ENCODE assay signal across 13 mouse cellular contexts in the genomic region with DNA sequence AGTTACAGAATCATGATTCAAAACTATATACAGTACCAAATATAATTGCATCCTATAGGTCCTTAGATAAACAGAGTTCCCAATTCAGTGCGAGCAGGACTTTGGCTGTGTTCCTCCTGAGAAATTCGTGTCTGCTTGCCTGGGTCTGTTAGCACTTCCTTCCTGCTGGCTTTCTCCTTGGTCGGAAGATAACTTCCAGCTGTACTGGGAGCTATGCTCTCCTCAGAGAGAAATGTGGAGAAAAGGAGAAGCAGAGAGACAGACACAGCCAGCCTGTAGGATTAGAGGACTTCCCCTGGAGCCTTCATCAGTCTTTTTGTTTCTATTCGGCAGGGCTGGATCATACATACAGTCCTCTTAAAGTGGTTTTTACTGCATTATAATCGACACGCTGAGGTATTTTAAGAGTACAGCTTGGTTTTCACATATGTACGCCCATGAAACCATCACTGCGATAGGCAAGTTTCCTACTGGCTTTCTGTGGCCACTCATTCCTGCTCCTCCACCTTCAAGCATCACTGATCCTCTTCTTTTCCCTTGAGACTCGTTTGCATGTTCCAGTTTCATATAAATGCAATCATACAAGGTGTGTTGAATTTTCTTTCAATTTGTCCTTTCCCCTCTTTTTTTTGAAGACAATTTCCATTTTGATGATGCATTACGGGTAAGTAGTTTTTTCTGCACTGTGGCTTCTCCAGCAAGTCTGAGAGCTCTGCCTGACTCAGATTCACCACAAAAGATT. TPM values are rescaled to one million over a fixed set of nuclear protein-coding genes. Genes with fewer than 3 reads are reported as not detected.
DNase-seq lines count a peak whose midpoint lies in the region; ATAC-seq and TF ChIP-seq lines count a peak whose summit lies in the region.
"Had no signal": no experiment of that assay in that cellular context is flagged by ENCODE, and none has a peak within 500 bp of the region (broad histone marks: within the 10 kb centered on the region; RNA-seq: fewer than 3 reads in every experiment).

No protein-coding gene starts in this region.

- in situ Hi-C loops in CH12.LX (cut with MboI; ENCODE audit: low pct_ligation_motif_present, low pct_unique_long_range_greater_than_20kb, low sequenced_read_pairs): loop anchor here (5.0 kb wide), 1 partner anchor 72 kb away; no protein-coding TSS in a partner anchor

- no peak for DNase-seq in kidney, adult 11 months
- peak; percentile 63 for DNase-seq in CH12.LX (ENCODE audit: extremely low read depth)
- DNase-seq in cerebellum, adult 11 months: no peak
- no peak for DNase-seq in forebrain, embryonic 14.5 days (ENCODE audit: low spot score)
- DNase-seq: adrenal gland, postnatal 14 days; cerebellum, adult 11-12 months; right cerebral cortex, postnatal 4 days had no signal

- H3K36me3 ChIP-seq in kidney, embryonic 15.5 days: no peaks in the 10 kb centered on the region
- H3K36me3 ChIP-seq in CH12.LX (replicated peaks in 1 of 2; ENCODE audit: control insufficient read depth in 1 of 2, insufficient read depth in 1 of 2, low read length in 1 of 2): no peaks in the 10 kb centered on the region
- no peaks in the 10 kb centered on the region for H3K36me3 ChIP-seq in intestine, embryonic 16.5 days (ENCODE audit: control insufficient read depth, insufficient read depth, low read length)
- no peaks in the 10 kb centered on the region for H3K36me3 ChIP-seq in forebrain, embryonic 14.5 days (ENCODE audit: control insufficient read depth, insufficient read depth, low read length)
- H3K36me3 ChIP-seq: limb, embryonic 12.5 days had no signal

- TF ChIP-seq POLR2A in CH12.LX (IDR thresholded peaks at IDR 0.05; ENCODE audit: low read depth, low read length): no peak
- TF ChIP-seq POLR2A in bone marrow macrophage, adult 2 months (IDR thresholded peaks at IDR 0.05; ENCODE audit: borderline replicate concordance, low read depth, low read length): no peak

- peak; percentile 79 for TF ChIP-seq EP300 in CH12.LX (IDR thresholded peaks at IDR 0.05; ENCODE audit: low read length)

- 0 out of 2 replicates have a peak overlapping the region, but pooled peaks have one; percentile 3 for H3K27ac ChIP-seq in kidney, embryonic 15.5 days
- H3K27ac ChIP-seq in CH12.LX (ENCODE audit: insufficient read depth, low read depth): no peak overlapping the region
- H3K27ac ChIP-seq in bone marrow macrophage, adult 2 months (ENCODE audit: insufficient read depth, low read depth, low read length): no peak overlapping the region
- peak overlapping the region; percentile 59 for H3K27ac ChIP-seq in intestine, embryonic 16.5 days (ENCODE audit: low read length)
- H3K27ac ChIP-seq in forebrain, embryonic 14.5 days (ENCODE audit: low read depth, low read length): no peak overlapping the region
- H3K27ac ChIP-seq: limb, embryonic 12.5 days; macrophage had no signal

- no peak for TF ChIP-seq CTCF in CH12.LX (conservative IDR thresholded peaks at IDR 0.05 in 1 of 2, IDR thresholded peaks at IDR 0.05 in 1 of 2; ENCODE audit: low read depth in 2 of 2, low read length in 2 of 2)
- no peak for TF ChIP-seq CTCF in bone marrow macrophage, adult 2 months (IDR thresholded peaks at IDR 0.05; ENCODE audit: low read depth, low read length)

- H3K9me3 ChIP-seq in kidney, embryonic 15.5 days (replicated peaks): no peaks in the 10 kb centered on the region
- H3K9me3 ChIP-seq in CH12.LX (replicated peaks; ENCODE audit: low read length): no peaks in the 10 kb centered on the region
- H3K9me3 ChIP-seq in intestine, embryonic 16.5 days (ENCODE audit: control insufficient read depth, low read length): no peaks in the 10 kb centered on the region
- no peaks in the 10 kb centered on the region for H3K9me3 ChIP-seq in forebrain, embryonic 14.5 days (replicated peaks; ENCODE audit: control insufficient read depth, low read length)
- H3K9me3 ChIP-seq: limb, embryonic 12.5 days had no signal

- H3K9ac ChIP-seq in kidney, embryonic 15.5 days: no peak overlapping the region
- no peak overlapping the region for H3K9ac ChIP-seq in CH12.LX (ENCODE audit: insufficient read depth, low read depth)
- no peak overlapping the region for H3K9ac ChIP-seq in intestine, embryonic 16.5 days (ENCODE audit: low read depth, low read length)
- H3K9ac ChIP-seq in forebrain, embryonic 14.5 days (ENCODE audit: low read length): no peak overlapping the region
- H3K9ac ChIP-seq: limb, embryonic 12.5 days had no signal

- 64% methylated on average over 10 of the region's 10 CpGs for WGBS in kidney, embryonic 15.5 days
- 57% methylated on average over 10 of the region's 10 CpGs for WGBS in intestine, embryonic 16.5 days
- 66% methylated on average over 10 of the region's 10 CpGs for WGBS in forebrain, embryonic 14.5 days

- dilution Hi-C loops in CH12.LX (cut with MboI; ENCODE audit: extremely low pct_ligation_motif_present, extremely low pct_unique_long_range_greater_than_20kb, low sequenced_read_pairs): no loop called here

- H3K27me3 ChIP-seq in kidney, embryonic 15.5 days: peaks cover 4% of the 10 kb centered on the region; the same call in 1 of the 2 replicates
- H3K27me3 ChIP-seq in CH12.LX (replicated peaks): peaks cover 6% of the 10 kb centered on the region
- H3K27me3 ChIP-seq in intestine, embryonic 16.5 days (replicated peaks; ENCODE audit: control insufficient read depth, insufficient read depth, low read length): no peaks in the 10 kb centered on the region
- H3K27me3 ChIP-seq in forebrain, embryonic 14.5 days (replicated peaks; ENCODE audit: control insufficient read depth, insufficient read depth, low read length): no peaks in the 10 kb centered on the region

- 0 out of 2 replicates have a peak, but pooled peaks cover 6% of the 10 kb centered on the region for H3K4me1 ChIP-seq in kidney, embryonic 15.5 days
- peaks cover 4 to 18% of the 10 kb centered on the region in 2 experiments; a peak in 3 of 4 replicates for H3K4me1 ChIP-seq in CH12.LX (ENCODE audit: control insufficient read depth in 1 of 2, insufficient read depth in 2 of 2)
- H3K4me1 ChIP-seq in bone marrow macrophage, adult 2 months (ENCODE audit: control insufficient read depth, insufficient read depth, low read length): peaks cover 15% of the 10 kb centered on the region
- H3K4me1 ChIP-seq in intestine, embryonic 16.5 days (ENCODE audit: control insufficient read depth, insufficient read depth, low read length): peaks cover 12% of the 10 kb centered on the region
- no peaks in the 10 kb centered on the region for H3K4me1 ChIP-seq in forebrain, embryonic 14.5 days (ENCODE audit: control insufficient read depth, insufficient read depth, low read length)

- H3K79me2 ChIP-seq in CH12.LX (replicated peaks; ENCODE audit: control insufficient read depth, extremely low read depth, insufficient read depth, poor library complexity, severe bottlenecking): no peaks in the 10 kb centered on the region

- TF ChIP-seq RAD21 in CH12.LX (IDR thresholded peaks at IDR 0.05; ENCODE audit: low read depth, low read length): no peak; the same call in 1 of the 2 replicates

- no peak overlapping the region for H3K4me3 ChIP-seq in kidney, embryonic 15.5 days (replicated peaks)
- H3K4me3 ChIP-seq in CH12.LX (replicated peaks in 1 of 3; ENCODE audit: low read depth in 2 of 3, low read length in 2 of 3, poor library complexity in 1 of 3): no peak overlapping the region
- H3K4me3 ChIP-seq in bone marrow macrophage, adult 2 months (ENCODE audit: insufficient read depth, low read length): peak overlapping the region; percentile 16
- H3K4me3 ChIP-seq in intestine, embryonic 16.5 days (ENCODE audit: low read length): no peak overlapping the region
- no peak overlapping the region for H3K4me3 ChIP-seq in forebrain, embryonic 14.5 days (ENCODE audit: low read depth, low read length)
- H3K4me3 ChIP-seq: limb, embryonic 12.5 days had no signal

- no peak for ATAC-seq in kidney, embryonic 15.5 days (replicated peaks; ENCODE audit: low FRiP score)
- ATAC-seq in intestine, embryonic 16.5 days: peak; percentile 52; the same call in 1 of the 2 replicates
- ATAC-seq in forebrain, embryonic 14.5 days: no peak
- ATAC-seq: forebrain, embryonic 16.5 days had no signal

- H3K4me2 ChIP-seq in kidney, embryonic 15.5 days: no peak overlapping the region
- peak overlapping the region; percentile 81 for H3K4me2 ChIP-seq in CH12.LX (ENCODE audit: insufficient read depth, low read depth, poor library complexity, severe bottlenecking)
- no peak overlapping the region for H3K4me2 ChIP-seq in intestine, embryonic 16.5 days (ENCODE audit: low read depth, low read length)
- no peak overlapping the region for H3K4me2 ChIP-seq in forebrain, embryonic 14.5 days (ENCODE audit: low read length)
- H3K4me2 ChIP-seq: limb, embryonic 12.5 days had no signal

TF ChIP-seq in CH12.LX, 34 proteins besides CTCF, POLR2A, EP300 and RAD21 (continues in another document):
- TF ChIP-seq SMC3 (IDR thresholded peaks at IDR 0.05; ENCODE audit: low read depth, low read length) (no peak), ZMIZ1 (IDR thresholded peaks at IDR 0.05; ENCODE audit: low read depth, low read length) (no peak), CHD1 (IDR thresholded peaks at IDR 0.05; ENCODE audit: low read depth, low read length) (no peak), SIN3A (IDR thresholded peaks at IDR 0.05; ENCODE audit: low read length) (peak; percentile 59; the same call in 1 of the 2 replicates), PAX5 (IDR thresholded peaks at IDR 0.05; ENCODE audit: low read length) (no peak), UBTF (IDR thresholded peaks at IDR 0.05; ENCODE audit: low read depth, low read length) (no peak), RCOR1 (conservative IDR thresholded peaks at IDR 0.05; ENCODE audit: low read depth, low read length) (0 out of 2 replicates have a peak, but pooled peaks have one; percentile 53), MYC (IDR thresholded peaks at IDR 0.05; ENCODE audit: low read depth, low read length) (no peak), TCF12 (IDR thresholded peaks at IDR 0.05; ENCODE audit: low read depth, low read length) (no peak), MAX (IDR thresholded peaks at IDR 0.05; ENCODE audit: low read length) (no peak), MAFK (IDR thresholded peaks at IDR 0.05; ENCODE audit: insufficient replicate concordance, low read length) (no peak), ZNF384 (IDR thresholded peaks at IDR 0.05; ENCODE audit: low read depth, low read length) (peak; percentile 84), USF2 (conservative IDR thresholded peaks at IDR 0.05; ENCODE audit: low read depth, low read length) (no peak), HCFC1 (IDR thresholded peaks at IDR 0.05; ENCODE audit: low read depth, low read length) (no peak), USF1 (IDR thresholded peaks at IDR 0.05; ENCODE audit: low read depth, low read length) (no peak)

RNA-seq across cellular contexts. Expression of a gene that starts 8.3 kb away (rescaled TPM):
- 16.7 and 18.5 TPM in 2 replicates for polyA plus RNA-seq in kidney, embryonic 15.5 days (2015; fragmentation: Nextera tagmentation; extraction: Ambion mirVana)
- total RNA-seq in CH12.LX (2012; rRNA removed): 256 and 271 TPM in 2 replicates
- total RNA-seq in CH12.LX (2014; rRNA removed): 351 and 369 TPM in 2 replicates
- polyA plus RNA-seq in CH12.LX (2012; ENCODE audit: insufficient read length, low read depth): 283 and 346 TPM in 2 replicates
- 106 and 111 TPM in 2 replicates for polyA plus RNA-seq in bone marrow macrophage, adult 2 months (2012; ENCODE audit: insufficient read depth, insufficient read length, missing spikeins)
- 13.7 and 14.3 TPM in 2 replicates for polyA plus RNA-seq in intestine, embryonic 16.5 days (2015; fragmentation: Nextera tagmentation; extraction: Ambion mirVana)
- 7.2 TPM in 2 replicates for polyA plus RNA-seq in forebrain, embryonic 14.5 days (2014; fragmentation: Nextera tagmentation; extraction: Ambion mirVana)

Comparison
In these comparisons a context has a peak if more than half of its experiments do, and no peak if none do; other contexts are left out.
1. H3K27ac ChIP-seq: peak in kidney, embryonic 15.5 days (single experiment) and intestine, embryonic 16.5 days (single experiment); none in CH12.LX (single experiment), bone marrow macrophage, adult 2 months (single experiment) and forebrain, embryonic 14.5 days (single experiment).